Mouse (Mus musculus) liver, adult (tissue): ENCODE data around the gene Tshr.

ENCODE experiments used
- GATA4 ChIP-seq: IDR thresholded peaks from 2 replicates; pipeline ENCODE4 v1.6.1; 2014; ENCODE audit warnings: mild to moderate bottlenecking, low read length; ENCODE audit not compliant: insufficient replicate concordance

Gene Tshr

GRCm38 (mm10) chr12:91486342-91486741 is 102.0 kb downstream of the Tshr start:
- TF ChIP-seq GATA4 = no peak

- no peak for TF ChIP-seq GATA4
These were observed 104.0 kb downstream of the Tshr start for GRCm38 (mm10) chr12:91488406-91488805.

- TF ChIP-seq GATA4 = no peak
These were observed 111.3 kb downstream of the Tshr start for GRCm38 (mm10) chr12:91495497-91496225.

- no peak for TF ChIP-seq GATA4
These were observed 111.8 kb downstream of the Tshr start for GRCm38 (mm10) chr12:91496226-91496558.

GRCm38 (mm10) chr12:91500475-91500874 is 116.1 kb downstream of the Tshr start:
- TF ChIP-seq GATA4 = no peak

GRCm38 (mm10) chr12:91511766-91512165 is 127.4 kb downstream of the Tshr start:
- no peak for TF ChIP-seq GATA4

- TF ChIP-seq GATA4 = no peak
These were observed 129.6 kb downstream of the Tshr start for GRCm38 (mm10) chr12:91513980-91514379.

GRCm38 (mm10) chr12:91517808-91518207 is 133.4 kb downstream of the Tshr start:
- TF ChIP-seq GATA4 = no peak

GRCm38 (mm10) chr12:91523626-91524025 is 139.3 kb downstream of the Tshr start:
- TF ChIP-seq GATA4 = no peak

GRCm38 (mm10) chr12:91534514-91534913 is 150.2 kb downstream of the Tshr start:
- TF ChIP-seq GATA4 = no peak

GRCm38 (mm10) chr12:91540202-91540601 is 155.8 kb downstream of the Tshr start:
- TF ChIP-seq GATA4 = no peak

- TF ChIP-seq GATA4 = no peak
These were observed 165.1 kb downstream of the Tshr start for GRCm38 (mm10) chr12:91549471-91549870.

GRCm38 (mm10) chr12:91551773-91552526 is 167.6 kb downstream of the Tshr start:
- TF ChIP-seq GATA4 = no peak

GRCm38 (mm10) chr12:91567145-91567544 is 182.8 kb downstream of the Tshr start:
- no peak for TF ChIP-seq GATA4

- TF ChIP-seq GATA4 = no peak
These were observed 184.9 kb downstream of the Tshr start for GRCm38 (mm10) chr12:91569255-91569654.

GRCm38 (mm10) chr12:91571708-91572107 is 187.3 kb downstream of the Tshr start:
- TF ChIP-seq GATA4 = no peak

- no peak for TF ChIP-seq GATA4
These were observed 195.3 kb downstream of the Tshr start for GRCm38 (mm10) chr12:91579665-91580064.
